Mouse (Mus musculus): ENCODE measurements around the gene Gm10638. TPM values are rescaled to one million over a fixed set of nuclear protein-coding genes. Genes with fewer than 3 reads are reported as not detected.

Gene Gm10638
- total RNA-seq, 2 experiments from 2014 or later, result 2.6 to 4.5 TPM

DNA sequence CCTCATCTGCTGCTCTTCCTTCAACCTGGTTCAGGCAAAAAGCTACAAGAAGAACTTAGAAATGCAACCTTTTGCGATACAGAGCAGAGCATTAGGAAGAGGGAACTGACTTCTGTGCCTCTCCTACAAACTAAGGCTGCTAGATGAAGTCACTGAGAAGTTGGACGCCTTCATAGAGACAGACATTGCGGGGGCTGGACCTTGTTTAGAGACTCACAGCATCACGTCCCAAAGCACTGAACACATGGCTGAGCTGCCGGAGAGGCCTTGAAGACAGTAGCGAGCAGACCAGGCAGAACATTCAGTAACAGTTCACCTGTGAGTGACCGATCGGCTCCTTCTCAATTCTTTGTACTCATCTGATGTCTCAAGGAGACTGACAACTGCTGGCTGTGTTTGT, 35.6 kb downstream of the Gm10638 start:
- DNase-seq (ENCODE audit: low spot score in 2 of 2), result no peak

DNA sequence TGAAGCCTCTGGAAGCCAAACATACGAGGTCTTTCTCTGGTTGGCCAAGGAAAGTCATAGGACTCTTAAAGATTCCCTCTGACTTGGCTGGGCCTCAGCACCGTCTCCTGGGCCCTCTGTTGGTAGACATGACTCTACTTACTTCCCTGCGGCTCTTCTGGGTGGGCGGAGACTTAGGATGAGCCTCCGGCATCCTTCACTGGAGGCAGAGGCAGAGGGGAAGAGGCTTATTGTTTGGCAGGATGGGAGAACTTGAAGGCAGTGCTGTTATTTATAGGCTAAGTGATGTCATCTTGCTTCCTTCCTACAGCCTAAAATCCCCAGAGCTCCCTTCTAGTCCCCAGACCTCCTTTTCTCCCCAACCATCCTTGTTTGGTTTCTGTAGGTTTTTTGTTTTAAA, 41.0 kb downstream of the Gm10638 start:
- DNase-seq (ENCODE audit: low spot score in 2 of 2), result no peak

DNA sequence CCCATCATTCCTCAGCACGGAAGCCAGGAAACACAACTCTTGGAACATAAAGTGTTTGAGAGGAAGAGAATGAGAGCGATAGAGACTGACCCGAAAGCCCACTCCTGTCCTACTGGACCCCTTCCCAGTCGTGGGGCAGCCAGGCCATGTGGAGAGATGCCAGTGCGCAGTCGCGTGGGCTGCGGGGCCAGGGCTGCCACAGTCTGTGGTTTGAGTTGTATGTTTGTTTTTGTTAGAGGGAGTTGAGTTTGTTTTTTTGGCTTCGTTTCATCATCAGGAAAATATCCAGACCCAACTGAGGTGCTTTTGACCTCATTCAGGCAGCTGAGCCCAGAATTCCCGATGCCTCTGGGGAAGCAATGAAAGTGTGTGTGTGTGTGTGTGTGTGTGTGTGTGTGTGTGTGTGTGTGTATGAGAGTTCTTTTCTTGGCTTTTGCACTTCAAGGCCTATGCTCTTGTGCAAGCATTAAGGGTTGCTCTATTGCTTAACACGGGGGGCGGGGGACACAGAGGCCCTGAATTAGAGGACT, 42.5 kb downstream of the Gm10638 start:
- no peak for DNase-seq (ENCODE audit: low spot score in 2 of 2)

DNA sequence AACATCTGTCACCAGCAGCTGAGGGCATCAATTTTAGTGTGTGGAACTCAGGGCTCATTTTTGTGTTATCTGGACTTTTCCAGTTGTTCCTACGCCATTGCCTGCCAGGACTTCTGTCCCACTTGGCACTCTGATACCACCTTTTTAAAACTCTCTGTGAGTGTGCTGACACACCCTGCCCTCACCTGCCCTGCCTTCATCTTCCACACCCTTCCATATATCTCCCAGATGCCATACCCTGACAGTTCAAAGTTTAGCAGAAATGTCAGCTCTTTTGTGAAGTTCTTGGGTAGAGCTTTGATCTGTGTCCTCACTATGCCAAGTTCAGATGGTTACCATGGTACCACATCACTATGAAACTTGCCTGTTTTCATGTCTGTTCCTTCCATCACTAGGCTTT, 44.1 kb downstream of the Gm10638 start:
- DNase-seq (ENCODE audit: low spot score in 2 of 2), result no peak

DNA sequence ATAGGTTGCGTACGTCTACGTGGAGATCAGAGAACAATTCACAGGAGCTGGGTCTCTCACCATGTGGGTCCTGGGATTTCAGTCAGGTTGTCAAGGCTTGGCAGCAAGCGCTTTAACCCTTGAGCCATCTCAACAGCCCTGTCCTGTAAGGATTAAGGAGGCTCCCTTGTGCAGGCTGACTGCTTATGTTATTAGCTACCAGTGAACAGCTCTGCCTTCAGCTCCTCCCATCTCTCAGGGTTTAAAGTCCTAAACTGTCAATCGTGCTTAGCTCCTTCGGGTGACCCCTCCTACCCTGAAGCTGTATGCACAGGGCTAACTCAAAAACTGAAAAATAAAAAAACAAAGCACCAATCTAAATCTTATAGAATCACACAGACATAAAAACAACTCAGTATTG, 46.0 kb downstream of the Gm10638 start:
- no peak for DNase-seq (ENCODE audit: low spot score in 2 of 2)

DNA sequence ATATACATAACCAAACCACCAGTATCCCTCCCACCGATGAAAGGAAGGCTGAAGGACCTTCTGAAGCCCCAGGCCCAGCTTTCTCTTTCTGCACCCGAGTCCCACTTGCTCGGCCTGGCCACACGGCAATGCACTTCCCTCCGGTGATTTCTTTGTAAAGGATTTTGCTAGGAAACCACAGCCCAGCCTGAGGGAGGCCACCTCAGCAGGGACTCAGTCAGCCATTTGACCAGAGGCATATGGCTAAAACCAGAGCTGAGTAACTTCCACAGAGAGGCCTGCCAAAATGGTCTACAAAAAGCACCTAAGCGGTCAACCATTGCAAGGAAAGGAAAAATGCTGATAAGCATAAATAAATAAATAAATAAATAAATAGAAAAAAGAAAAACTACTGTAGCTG, 49.2 kb downstream of the Gm10638 start:
- no peak for DNase-seq (ENCODE audit: low spot score in 2 of 2)

Other genes with a start within 250 kb of the Gm10638 start
- not detected for gene Abcc12, start 165.0 kb upstream of the Gm10638 start, total RNA-seq (2021)
- gene Lonp2, start 121.7 kb upstream of the Gm10638 start, total RNA-seq (2021), result 100 to 1,000 TPM; 116 to 139 TPM
- gene Siah1a, start 235 bp downstream of the Gm10638 start, total RNA-seq (2021), result 10 to 100 TPM; 16.9 to 17.4 TPM
- gene N4bp1, start 139.6 kb downstream of the Gm10638 start, total RNA-seq (2021), result 10 to 100 TPM; 25.4 to 42.8 TPM

Measured in adrenal gland, adult 18-20 months (tissue).